Mouse (Mus musculus) urinary bladder, postnatal 36 days (tissue): ENCODE measurements at regions not wholly inside any gene's neighbourhood (a gene's known extent, or its start where the extent isn't known, plus 50 kb on each side); places are given as distances from the start of the nearest gene placed in this dataset.

Source experiments
- DNase-seq, 2 experiments: peaks; one replicate each; pipeline ENCODE4 v3.0.0; 2022; ENCODE audit warnings: low spot score in 2 of 2, mixed read lengths in 1 of 2

DNA sequence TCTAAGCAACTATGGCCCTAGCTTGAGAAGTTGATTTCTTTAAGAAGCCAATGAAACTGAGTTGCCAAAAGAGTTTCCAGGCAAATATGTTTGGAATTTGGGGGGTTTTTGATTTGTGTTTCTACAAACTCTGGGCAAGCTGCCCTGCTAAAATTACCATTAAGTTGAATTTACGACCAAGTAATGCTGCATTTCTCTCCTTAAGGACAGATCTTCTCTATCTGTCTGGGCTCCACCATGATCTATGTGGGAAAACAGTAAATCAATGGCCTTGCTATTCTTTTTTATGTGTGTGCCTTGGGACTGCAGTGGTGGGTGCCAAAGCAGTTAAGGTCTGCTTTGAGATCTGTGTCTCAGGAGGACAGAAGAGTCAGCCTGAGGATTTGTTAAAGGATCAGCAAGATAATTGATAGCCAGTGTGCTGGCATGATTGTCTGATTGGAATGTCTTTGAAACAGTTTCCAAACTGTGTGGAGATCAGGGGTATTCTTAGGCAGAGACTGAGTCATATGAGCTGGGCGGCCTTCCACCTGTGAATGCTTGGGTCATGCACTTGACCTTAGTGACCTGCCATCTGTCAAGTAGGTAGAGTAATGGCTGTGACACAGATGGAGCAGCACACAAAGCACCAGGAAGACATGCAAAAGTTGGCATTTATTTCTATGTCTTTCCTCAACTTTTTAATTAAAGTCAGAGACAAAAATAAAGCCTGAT, 91.1 kb upstream of the Pmch start:
- peak in 1 of 2 experiments; percentile 1 for DNase-seq

DNA sequence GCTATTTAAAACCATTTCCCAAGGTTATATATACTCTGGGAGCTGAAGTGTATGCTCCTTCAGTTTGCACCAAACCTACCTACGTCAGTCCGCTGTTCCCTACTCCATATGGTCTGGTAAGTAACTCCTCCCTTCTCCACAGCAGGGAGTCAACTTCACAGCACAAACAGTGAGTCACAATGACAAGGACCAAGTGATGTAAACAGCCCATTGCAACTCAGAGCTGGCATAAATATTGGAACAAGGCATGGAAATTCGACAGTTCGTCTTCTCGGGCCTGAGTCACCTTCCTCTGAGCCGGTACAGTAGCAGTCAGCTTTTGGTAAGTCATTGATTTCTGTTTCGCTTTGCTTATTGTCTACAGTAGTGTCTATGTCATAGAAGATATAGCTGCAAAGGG, 82.2 kb upstream of the Pmch start:
- DNase-seq = no peak

DNA sequence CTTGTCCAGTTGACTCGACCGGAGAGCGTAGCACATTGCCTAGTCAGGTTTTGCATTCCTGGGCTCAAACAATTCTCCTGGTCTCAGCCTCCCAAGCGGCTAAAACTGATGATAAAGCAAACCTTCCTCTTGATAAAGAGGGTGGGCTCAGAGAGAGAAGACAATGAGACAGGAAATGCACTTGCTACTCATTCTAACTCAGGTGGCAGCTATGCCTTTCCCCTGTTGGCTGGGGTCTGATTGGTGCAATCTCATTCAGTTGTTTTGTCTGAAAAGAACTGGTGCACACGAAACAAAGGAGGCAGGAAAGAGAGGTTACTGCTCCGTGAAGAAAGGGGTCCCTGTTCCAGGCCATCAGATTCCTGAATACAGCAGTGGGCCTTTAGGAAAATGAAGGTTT, 80.0 kb upstream of the Pmch start:
- DNase-seq = no peak

DNA sequence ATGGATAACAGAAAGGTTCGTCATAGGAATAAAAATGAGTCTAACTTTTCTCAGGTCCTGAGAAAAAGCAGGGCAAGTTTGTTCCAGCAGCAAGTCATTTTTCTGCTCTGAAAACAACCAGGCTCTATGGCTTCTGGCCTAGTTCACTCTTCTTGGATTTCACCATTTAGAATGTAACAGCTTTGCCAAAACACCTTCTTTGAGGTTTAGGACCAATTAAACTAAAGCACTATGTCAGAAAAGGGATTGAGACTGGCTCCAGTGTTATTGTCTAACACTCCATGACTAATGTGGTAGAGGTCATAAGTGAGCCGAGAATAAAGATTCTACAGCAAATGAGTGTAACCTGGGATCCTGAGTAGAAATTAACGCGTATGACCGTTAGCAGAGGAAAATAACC, 58.9 kb upstream of the Pmch start:
- no peak for DNase-seq
